Comparison of ENCODE assay signal across 20 mouse cellular contexts in genomic region chr2:6715562-6715961, GRCm38 (mm10).
DNase-seq lines count a peak whose midpoint lies in the region; TF ChIP-seq lines count a peak whose summit lies in the region.
"Had no signal": no experiment of that assay in that cellular context is flagged by ENCODE, and none has a peak within 500 bp of the region (broad histone marks: within the 10 kb centered on the region; RNA-seq: fewer than 3 reads in every experiment).

No protein-coding gene starts in this region.

- peak; percentile 71 for DNase-seq in heart, adult 11 months
- no peak for DNase-seq in heart, postnatal 4 days
- no peak for DNase-seq in spleen, adult 2 months (ENCODE audit: low read depth in 1 of 2, low spot score in 2 of 2)
- DNase-seq in spleen, adult 12 weeks (ENCODE audit: low spot score), result no peak
- DNase-seq in induced T-regulatory cell, adult 2 months (ENCODE audit: low read depth), result peak; percentile 60
- DNase-seq in lung, postnatal 4 days, result no peak
- DNase-seq: adrenal gland, adult 2 months; adrenal gland, postnatal 14 days; cerebellum, adult 11-12 months; cerebellum, adult 8-10 months; cerebellum, postnatal 10 days; cerebellum, postnatal 36 days; gastrocnemius, postnatal 25 days; heart, adult 2 months; heart, postnatal 14 days had no signal

- H3K27me3 ChIP-seq in spleen, adult 2 months (ENCODE audit: control insufficient read depth, insufficient read depth, low read length), result no peaks in the 10 kb centered on the region
- H3K27me3 ChIP-seq: heart, embryonic 13.5 days; hindbrain, embryonic 12.5 days; hindbrain, embryonic 15.5 days had no signal

- H3K4me3 ChIP-seq in spleen, adult 2 months (ENCODE audit: extremely low read depth, insufficient read depth, insufficient read length), result no peak overlapping the region
- H3K4me3 ChIP-seq: forebrain, embryonic 10.5 days; heart, adult 2 months; heart, embryonic 10.5 days; heart, embryonic 13.5 days; hindbrain, embryonic 12.5 days; hindbrain, embryonic 15.5 days had no signal

- peaks cover 21% of the 10 kb centered on the region for H3K4me1 ChIP-seq in spleen, adult 2 months (ENCODE audit: control insufficient read depth, insufficient read depth, insufficient read length)
- H3K4me1 ChIP-seq: heart, embryonic 10.5 days had no signal

- no peak for TF ChIP-seq POLR2A in spleen, adult 2 months (IDR thresholded peaks at IDR 0.05; ENCODE audit: low read depth, low read length)

- H3K27ac ChIP-seq in spleen, adult 2 months (ENCODE audit: insufficient read depth, low read length), result peak overlapping the region; percentile 31; the same call in 1 of the 2 replicates
- H3K27ac ChIP-seq: forebrain, embryonic 10.5 days; heart, adult 2 months; heart, embryonic 10.5 days; heart, embryonic 13.5 days; hindbrain, embryonic 12.5 days; hindbrain, embryonic 15.5 days had no signal

- H3K36me3 ChIP-seq in spleen, adult 2 months (ENCODE audit: control insufficient read depth, insufficient read depth, low read length), result no peaks in the 10 kb centered on the region; the same call in 1 of the 2 replicates
- H3K36me3 ChIP-seq: forebrain, embryonic 10.5 days; heart, embryonic 10.5 days; heart, embryonic 13.5 days; hindbrain, embryonic 12.5 days had no signal

- 70% methylated on average over 3 of the region's 3 CpGs for WGBS in spleen, adult 2 months

- TF ChIP-seq CTCF in spleen, adult 2 months (IDR thresholded peaks at IDR 0.05; ENCODE audit: extremely low read depth, insufficient read depth, insufficient read length, insufficient replicate concordance), result no peak

Comparison
In these comparisons a context has a peak if more than half of its experiments do, and no peak if none do; other contexts are left out.
1. DNase-seq: peak in heart, adult 11 months (single experiment) and induced T-regulatory cell, adult 2 months (single experiment); none in heart, postnatal 4 days (single experiment), spleen, adult 2 months (0 of 2), spleen, adult 12 weeks (single experiment) and lung, postnatal 4 days (0 of 2).